Mouse (Mus musculus): ENCODE measurements around the gene Cenph. TPM values are rescaled to one million over a fixed set of nuclear protein-coding genes. Genes with fewer than 3 reads are reported as not detected.

Gene Cenph
- 10.3 and 11.5 TPM in 2 replicates for polyA plus RNA-seq (2015; fragmentation: Nextera tagmentation; extraction: Ambion mirVana)

DNA sequence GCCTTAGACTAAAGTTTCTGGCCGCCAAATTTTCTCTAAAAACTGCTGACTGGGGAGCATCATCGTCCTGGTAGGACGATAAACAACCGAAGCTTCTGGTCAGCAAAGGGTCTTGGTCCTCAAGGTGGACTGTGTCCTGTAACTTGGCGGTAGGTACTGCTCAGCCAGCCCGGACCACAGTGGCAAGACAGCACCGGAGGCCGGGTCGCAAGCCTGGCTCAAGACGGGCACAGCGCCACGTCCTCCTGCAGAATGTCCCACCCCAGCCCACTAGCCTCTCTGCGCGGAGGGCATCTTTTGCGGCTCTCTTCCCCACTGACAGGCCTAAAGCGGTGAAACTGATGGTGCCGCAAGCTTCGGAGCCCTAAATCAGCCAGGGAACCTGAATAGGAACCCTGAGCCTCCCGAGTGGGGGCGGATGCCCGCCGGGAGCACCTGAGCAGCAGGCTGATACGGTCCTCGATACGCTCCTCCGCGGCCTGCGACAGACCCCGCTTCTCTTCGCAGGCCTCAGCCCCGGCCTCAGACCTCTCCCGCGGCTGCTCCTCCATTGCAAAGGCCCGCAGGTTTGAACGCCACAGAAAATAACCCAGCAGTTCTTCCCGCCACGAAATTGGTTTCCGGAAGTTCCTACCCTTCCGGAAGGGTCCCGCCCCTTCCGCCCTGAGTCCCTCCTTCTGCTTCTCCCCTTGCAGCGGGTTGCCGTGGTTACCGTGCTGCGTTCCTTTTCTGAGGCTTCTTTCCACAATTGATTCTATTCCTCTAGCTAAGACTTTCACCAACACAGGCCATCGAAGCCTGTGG lies at the start of gene Cenph:
Gene Cenph (minus strand): TSS at position 648 of the 804 bp plus-strand sequence.
- no peaks in the 10 kb centered on the region for H3K27me3 ChIP-seq (ENCODE audit: control insufficient read depth, insufficient read depth, low read length)
- 0 out of 2 replicates have a peak, but pooled peaks cover 4% of the 10 kb centered on the region for H3K4me1 ChIP-seq (replicated peaks; ENCODE audit: control insufficient read depth, insufficient read depth)
- no peak for TF ChIP-seq CTCF (IDR thresholded peaks at IDR 0.05; ENCODE audit: low read depth)
- TF ChIP-seq EP300 (optimal IDR thresholded peaks at IDR 0.05): no peak
- no peak within 1 kb of the TSS for H3K27ac ChIP-seq (replicated peaks)
- peaks cover 2% of the 10 kb centered on the region; the same call in 1 of the 2 replicates for H3K36me3 ChIP-seq (ENCODE audit: control insufficient read depth, insufficient read depth, low read length)
- H3K4me3 ChIP-seq (ENCODE audit: low read depth, low read length): peak within 1 kb of the TSS; percentile 69
- ATAC-seq (ENCODE audit: low FRiP score, low TSS enrichment) (peak; percentile 87), DNase-seq (ENCODE audit: low spot score) (peak; percentile 85)
- peak within 1 kb of the TSS; percentile 97 for H3K4me2 ChIP-seq (replicated peaks; ENCODE audit: low read depth)
- WGBS: under 1% methylated on average over 46 of the region's 46 CpGs
- H3K9me3 ChIP-seq (ENCODE audit: control insufficient read depth, low read length): no peaks in the 10 kb centered on the region
- peak within 1 kb of the TSS; percentile 70 for H3K9ac ChIP-seq (ENCODE audit: low read length)

DNA sequence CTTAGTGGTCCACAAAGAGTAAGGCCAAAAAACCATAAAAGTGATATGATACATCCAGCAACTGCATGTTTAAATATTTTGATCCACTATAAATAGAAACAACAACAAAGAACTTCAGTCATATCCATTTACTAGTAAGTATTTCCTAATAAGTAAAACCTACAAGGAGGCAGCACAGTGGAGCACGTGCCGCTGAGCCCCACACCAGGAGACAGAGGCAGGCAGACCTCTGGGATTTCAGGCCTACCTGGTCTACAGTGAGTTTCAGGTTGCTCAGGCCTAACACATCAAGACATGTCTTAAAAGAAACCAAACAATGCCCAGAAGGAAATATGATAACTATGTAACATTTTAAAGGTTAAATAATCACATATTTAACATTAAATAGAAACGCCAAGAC lies 49.2 kb upstream of the Cenph start:
- no peaks in the 10 kb centered on the region for H3K9me3 ChIP-seq (ENCODE audit: control insufficient read depth, low read length)
- no peaks in the 10 kb centered on the region for H3K27me3 ChIP-seq (ENCODE audit: control insufficient read depth, insufficient read depth, low read length)
- ATAC-seq (ENCODE audit: low FRiP score, low TSS enrichment) (no peak), DNase-seq (ENCODE audit: low spot score) (no peak)
- H3K27ac ChIP-seq (replicated peaks): no peak overlapping the region
- TF ChIP-seq CTCF (IDR thresholded peaks at IDR 0.05; ENCODE audit: low read depth) (no peak), EP300 (optimal IDR thresholded peaks at IDR 0.05) (no peak)
- H3K4me1 ChIP-seq (replicated peaks; ENCODE audit: control insufficient read depth, insufficient read depth): no peaks in the 10 kb centered on the region
- no peak overlapping the region for H3K4me2 ChIP-seq (replicated peaks; ENCODE audit: low read depth)
- peaks cover 7% of the 10 kb centered on the region for H3K36me3 ChIP-seq (ENCODE audit: control insufficient read depth, insufficient read depth, low read length)
- H3K9ac ChIP-seq (ENCODE audit: low read length): no peak overlapping the region
- WGBS: 79% methylated on average over 3 of the region's 3 CpGs
- no peak overlapping the region for H3K4me3 ChIP-seq (ENCODE audit: low read depth, low read length)

- H3K36me3 ChIP-seq (ENCODE audit: control insufficient read depth, insufficient read depth, low read length): peaks cover 9% of the 10 kb centered on the region
- 35% methylated on average over 6 of the region's 6 CpGs for WGBS
Observed at GRCm38 (mm10) chr13:100824306-100824705, 48.6 kb upstream of the Cenph start.

DNA sequence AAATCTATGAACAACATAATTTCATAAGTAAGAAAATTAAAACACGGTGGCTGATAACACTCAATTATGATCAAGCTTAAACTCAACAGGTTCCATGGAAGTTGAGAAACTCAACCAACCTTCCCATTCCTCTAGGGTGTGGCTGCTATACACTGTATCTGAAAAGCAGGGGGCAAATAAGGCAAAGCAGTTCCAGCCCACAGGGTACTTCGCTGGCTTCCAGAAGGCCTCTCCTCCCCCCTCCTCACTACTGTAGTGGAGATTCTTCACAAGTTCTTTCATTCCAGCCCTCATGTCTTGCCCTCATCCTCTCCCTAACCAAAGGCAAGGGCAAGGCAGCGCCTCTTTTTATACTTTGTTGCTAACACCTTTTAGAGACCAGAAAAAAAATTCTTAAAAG lies 48.2 kb upstream of the Cenph start:
- Histone ChIP-seq H3K27me3 (ENCODE audit: control insufficient read depth, insufficient read depth, low read length) (no peaks in the 10 kb centered on the region), H3K4me1 (replicated peaks; ENCODE audit: control insufficient read depth, insufficient read depth) (no peaks in the 10 kb centered on the region), H3K36me3 (ENCODE audit: control insufficient read depth, insufficient read depth, low read length) (peaks cover 9% of the 10 kb centered on the region), H3K9ac (ENCODE audit: low read length) (no peak overlapping the region), H3K27ac (replicated peaks) (0 out of 2 replicates have a peak overlapping the region, but pooled peaks have one; percentile 30), H3K9me3 (ENCODE audit: control insufficient read depth, low read length) (no peaks in the 10 kb centered on the region), H3K4me2 (replicated peaks; ENCODE audit: low read depth) (no peak overlapping the region), H3K4me3 (ENCODE audit: low read depth, low read length) (no peak overlapping the region)
- DNase-seq (ENCODE audit: low spot score) (no peak), ATAC-seq (ENCODE audit: low FRiP score, low TSS enrichment) (no peak)
- TF ChIP-seq CTCF (IDR thresholded peaks at IDR 0.05; ENCODE audit: low read depth) (no peak), EP300 (optimal IDR thresholded peaks at IDR 0.05) (no peak)
- WGBS: 94% methylated on average over 3 of the region's 3 CpGs

More at GRCm38 (mm10) chr13:100824306-100824705, 48.6 kb upstream of the Cenph start:
- TF ChIP-seq EP300 (optimal IDR thresholded peaks at IDR 0.05) (no peak), CTCF (IDR thresholded peaks at IDR 0.05; ENCODE audit: low read depth) (no peak)
- Histone ChIP-seq H3K4me1 (replicated peaks; ENCODE audit: control insufficient read depth, insufficient read depth) (no peaks in the 10 kb centered on the region), H3K9ac (ENCODE audit: low read length) (no peak overlapping the region), H3K27me3 (ENCODE audit: control insufficient read depth, insufficient read depth, low read length) (no peaks in the 10 kb centered on the region), H3K27ac (replicated peaks) (0 out of 2 replicates have a peak overlapping the region, but pooled peaks have one; percentile 30), H3K9me3 (ENCODE audit: control insufficient read depth, low read length) (no peaks in the 10 kb centered on the region), H3K4me2 (replicated peaks; ENCODE audit: low read depth) (no peak overlapping the region), H3K4me3 (ENCODE audit: low read depth, low read length) (no peak overlapping the region)
- DNase-seq (ENCODE audit: low spot score): peak; percentile 22
- 0 out of 2 replicates have a peak, but pooled peaks have one; percentile 45 for ATAC-seq (ENCODE audit: low FRiP score, low TSS enrichment)

GRCm38 (mm10) chr13:100814451-100814850 lies 38.8 kb upstream of the Cenph start:
- no peak overlapping the region for H3K4me3 ChIP-seq (ENCODE audit: low read depth, low read length)
- H3K9ac ChIP-seq (ENCODE audit: low read length): no peak overlapping the region
- no peaks in the 10 kb centered on the region for H3K4me1 ChIP-seq (replicated peaks; ENCODE audit: control insufficient read depth, insufficient read depth)
- no peak for ATAC-seq (ENCODE audit: low FRiP score, low TSS enrichment)
- no peak overlapping the region for H3K27ac ChIP-seq (replicated peaks)
- peaks cover 27% of the 10 kb centered on the region for H3K36me3 ChIP-seq (ENCODE audit: control insufficient read depth, insufficient read depth, low read length)
- WGBS: 87% methylated on average over 6 of the region's 6 CpGs
- no peaks in the 10 kb centered on the region for H3K27me3 ChIP-seq (ENCODE audit: control insufficient read depth, insufficient read depth, low read length)
- DNase-seq (ENCODE audit: low spot score): no peak
- H3K9me3 ChIP-seq (ENCODE audit: control insufficient read depth, low read length): no peaks in the 10 kb centered on the region
- no peak for TF ChIP-seq EP300 (optimal IDR thresholded peaks at IDR 0.05)
- TF ChIP-seq CTCF (IDR thresholded peaks at IDR 0.05; ENCODE audit: low read depth): no peak
- H3K4me2 ChIP-seq (replicated peaks; ENCODE audit: low read depth): no peak overlapping the region

DNA sequence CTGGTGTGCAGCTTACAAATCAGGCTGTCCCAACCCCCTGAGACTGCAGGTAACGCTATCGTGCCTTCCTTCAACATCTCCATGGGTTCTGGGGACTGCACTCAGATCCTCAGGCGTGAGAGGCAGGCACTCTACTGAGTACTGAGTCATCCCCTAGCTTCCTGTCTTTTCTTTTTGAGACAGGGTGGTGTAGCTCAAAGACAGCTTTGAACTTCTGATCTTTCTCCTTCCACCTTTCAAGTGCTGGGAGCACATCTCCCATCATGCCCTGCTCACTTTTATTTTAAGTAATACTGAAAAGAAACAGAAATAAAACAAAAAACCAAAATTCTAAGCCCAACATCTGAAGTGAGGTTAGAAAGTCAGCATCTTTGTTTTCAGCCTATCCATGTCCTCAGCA lies 30.1 kb upstream of the Cenph start:
- ATAC-seq (ENCODE audit: low FRiP score, low TSS enrichment): no peak
- Histone ChIP-seq H3K4me3 (ENCODE audit: low read depth, low read length) (no peak overlapping the region), H3K4me2 (replicated peaks; ENCODE audit: low read depth) (no peak overlapping the region)

More for the DNA sequence above, 30.1 kb upstream of the Cenph start:
- no peak overlapping the region for H3K27ac ChIP-seq (replicated peaks)
- 97% methylated on average over 3 of the region's 3 CpGs for WGBS
- no peak for TF ChIP-seq CTCF (IDR thresholded peaks at IDR 0.05; ENCODE audit: low read depth)
- TF ChIP-seq EP300 (optimal IDR thresholded peaks at IDR 0.05): no peak
- H3K27me3 ChIP-seq (ENCODE audit: control insufficient read depth, insufficient read depth, low read length): no peaks in the 10 kb centered on the region
- no peaks in the 10 kb centered on the region for H3K9me3 ChIP-seq (ENCODE audit: control insufficient read depth, low read length)
- H3K9ac ChIP-seq (ENCODE audit: low read length): no peak overlapping the region
- H3K36me3 ChIP-seq (ENCODE audit: control insufficient read depth, insufficient read depth, low read length): peaks cover 30% of the 10 kb centered on the region
- no peaks in the 10 kb centered on the region for H3K4me1 ChIP-seq (replicated peaks; ENCODE audit: control insufficient read depth, insufficient read depth)
- no peak for DNase-seq (ENCODE audit: low spot score)
